Mouse (Mus musculus) MEL (cell line): ENCODE measurements around the gene Trim67. TPM values are rescaled to one million over a fixed set of nuclear protein-coding genes. Genes with fewer than 3 reads are reported as not detected.

Experiments
- DNase-seq: peaks from one replicate; pipeline ENCODE4 v3.0.0; 2011; ENCODE audit warnings: low read depth, low spot score
- H3K27ac ChIP-seq: 2 replicates; pipeline ENCODE4 v1.5.1; 2012; ENCODE audit warnings: low read depth, mild to moderate bottlenecking, control low read depth, low read length, moderate library complexity; ENCODE audit not compliant: control insufficient read depth
- H3K27me3 ChIP-seq, 2 experiments: fragments of 150-350 bp in 1 of 2; sonication (generic) in 1 of 2; 2 replicates each; pipeline ENCODE4 v1.6.1; 2012; ENCODE audit warnings: low read length in 2 of 2, mild to moderate bottlenecking in 2 of 2, improper control_type of control experiment in 1 of 2, moderate library complexity in 1 of 2; ENCODE audit not compliant: insufficient read depth in 2 of 2, control insufficient read depth in 1 of 2
- H3K36me3 ChIP-seq, 2 experiments: 2 replicates each; pipeline ENCODE4 v1.6.1; 2012 to 2014; ENCODE audit warnings: low read length in 2 of 2, improper control_type of control experiment in 1 of 2, inconsistent platforms in 1 of 2, mild to moderate bottlenecking in 1 of 2; ENCODE audit not compliant: insufficient read depth in 2 of 2, control insufficient read depth in 1 of 2
- H3K4me1 ChIP-seq, 2 experiments: fragments of 150-350 bp in 1 of 2; sonication (generic) in 1 of 2; 2 replicates each; pipeline ENCODE4 v1.6.1; 2012; ENCODE audit warnings: low read length in 2 of 2, improper control_type of control experiment in 1 of 2, mild to moderate bottlenecking in 1 of 2; ENCODE audit not compliant: insufficient read depth in 2 of 2, control insufficient read depth in 1 of 2
- H3K4me3 ChIP-seq, 2 experiments: fragments of 150-350 bp in 1 of 2; sonication (generic) in 1 of 2; 2 replicates each; pipeline ENCODE4 v1.5.1; 2012; ENCODE audit warnings: low read depth in 2 of 2, low read length in 2 of 2, mild to moderate bottlenecking in 2 of 2, moderate library complexity in 2 of 2, control low read depth in 1 of 2, improper control_type of control experiment in 1 of 2; ENCODE audit not compliant: control insufficient read depth in 1 of 2, insufficient read depth in 1 of 2
- H3K79me2 ChIP-seq: 2 replicates; pipeline ENCODE4 v1.6.1; 2012; ENCODE audit warnings: mild to moderate bottlenecking, low read length, moderate library complexity; ENCODE audit not compliant: control insufficient read depth, poor library complexity, insufficient read depth
- H3K9ac ChIP-seq: 2 replicates; pipeline ENCODE4 v1.6.1; 2012; ENCODE audit warnings: low read depth, mild to moderate bottlenecking, control low read depth, low read length, moderate library complexity; ENCODE audit not compliant: control insufficient read depth, poor library complexity, severe bottlenecking
- H3K9me3 ChIP-seq: fragments of 150-350 bp; sonication (generic); replicated peaks from 2 replicates; pipeline ENCODE4 v1.6.1; 2012; ENCODE audit warnings: mild to moderate bottlenecking, low read length, improper control_type of control experiment, moderate library complexity; ENCODE audit not compliant: insufficient read depth
- CHD1 ChIP-seq: IDR thresholded peaks from 2 replicates; pipeline ENCODE4 v1.6.1; 2012; ENCODE audit warnings: low read depth, mild to moderate bottlenecking, inconsistent platforms, low read length, improper control_type of control experiment
- CHD2 ChIP-seq: IDR thresholded peaks from 2 replicates; pipeline ENCODE4 v1.6.1; 2011; ENCODE audit warnings: low read length, improper control_type of control experiment
- CTCF ChIP-seq, 3 experiments: IDR thresholded peaks in 2 of 3; conservative IDR thresholded peaks in 1 of 3; 2 replicates each; pipeline ENCODE4 v1.5.1; 2011 to 2012; ENCODE audit warnings: low read length in 3 of 3, low read depth in 2 of 3, mild to moderate bottlenecking in 2 of 3, improper control_type of control experiment in 1 of 3, inconsistent platforms in 1 of 3, mixed read lengths in 1 of 3, moderate library complexity in 1 of 3; ENCODE audit not compliant: control insufficient read depth in 1 of 3, insufficient read depth in 1 of 3, poor library complexity in 1 of 3, severe bottlenecking in 1 of 3
- E2F4 ChIP-seq: IDR thresholded peaks from 2 replicates; pipeline ENCODE4 v1.6.1; 2011; ENCODE audit warnings: low read depth, low read length, improper control_type of control experiment, borderline replicate concordance
- ELF1 ChIP-seq: IDR thresholded peaks from 2 replicates; pipeline ENCODE4 v1.6.1; 2014; ENCODE audit warnings: low read depth, mild to moderate bottlenecking, inconsistent platforms, low read length, improper control_type of control experiment, moderate library complexity
- EP300 ChIP-seq, 2 experiments: IDR thresholded peaks; 2 replicates each; pipeline ENCODE4 v1.6.1; 2011; ENCODE audit warnings: improper control_type of control experiment in 2 of 2, low read length in 2 of 2, low read depth in 1 of 2, mild to moderate bottlenecking in 1 of 2
- GABPA ChIP-seq: IDR thresholded peaks from 2 replicates; pipeline ENCODE4 v1.6.1; 2012; ENCODE audit warnings: low read depth, mild to moderate bottlenecking, inconsistent platforms, low read length, improper control_type of control experiment, moderate library complexity
- GATA1 ChIP-seq: IDR thresholded peaks from 2 replicates; pipeline ENCODE4 v1.6.1; 2011; ENCODE audit warnings: low read depth, low read length, improper control_type of control experiment
- KAT2A ChIP-seq: conservative IDR thresholded peaks from 2 replicates; pipeline ENCODE4 v1.6.1; 2012; ENCODE audit warnings: low read depth, low read length, improper control_type of control experiment, inconsistent platforms
- MAFK ChIP-seq: IDR thresholded peaks from 2 replicates; pipeline ENCODE4 v1.6.1; 2011; ENCODE audit warnings: low read depth, mild to moderate bottlenecking, low read length, improper control_type of control experiment, borderline replicate concordance
- MAX ChIP-seq: IDR thresholded peaks from 2 replicates; pipeline ENCODE4 v1.6.1; 2011; ENCODE audit warnings: low read length, improper control_type of control experiment
- MAZ ChIP-seq: IDR thresholded peaks from 2 replicates; pipeline ENCODE4 v1.6.1; 2012; ENCODE audit warnings: low read depth, mild to moderate bottlenecking, inconsistent platforms, low read length, improper control_type of control experiment
- MYC ChIP-seq: IDR thresholded peaks from 2 replicates; pipeline ENCODE4 v1.6.1; 2011; ENCODE audit warnings: low read depth, mild to moderate bottlenecking, low read length, improper control_type of control experiment, moderate library complexity
- NRF1 ChIP-seq: IDR thresholded peaks from 2 replicates; pipeline ENCODE4 v1.6.1; 2014; ENCODE audit warnings: low read depth, mild to moderate bottlenecking, inconsistent platforms, low read length, improper control_type of control experiment, moderate library complexity; ENCODE audit not compliant: poor library complexity, insufficient read depth, severe bottlenecking
- POLR2A ChIP-seq, 2 experiments: IDR thresholded peaks; 2 replicates each; pipeline ENCODE4 v1.6.1; 2011 to 2012; ENCODE audit warnings: low read length in 2 of 2, mild to moderate bottlenecking in 2 of 2, control low read depth in 1 of 2, improper control_type of control experiment in 1 of 2, low read depth in 1 of 2, moderate library complexity in 1 of 2; ENCODE audit not compliant: control insufficient read depth in 1 of 2, insufficient read depth in 1 of 2, poor library complexity in 1 of 2
- POLR2AphosphoS5 ChIP-seq: IDR thresholded peaks from 2 replicates; pipeline ENCODE4 v1.6.1; 2012; ENCODE audit warnings: low read depth, borderline replicate concordance, mild to moderate bottlenecking, inconsistent platforms, low read length, moderate library complexity, mixed read lengths
- RAD21 ChIP-seq: IDR thresholded peaks from 2 replicates; pipeline ENCODE4 v1.6.1; 2011; ENCODE audit warnings: mild to moderate bottlenecking, low read depth, low read length, improper control_type of control experiment
- SIN3A ChIP-seq: IDR thresholded peaks from 2 replicates; pipeline ENCODE4 v1.6.1; 2012; ENCODE audit warnings: low read length, improper control_type of control experiment, inconsistent platforms
- SMC3 ChIP-seq: IDR thresholded peaks from 2 replicates; pipeline ENCODE4 v1.6.1; 2011; ENCODE audit warnings: low read depth, low read length, improper control_type of control experiment
- TAL1 ChIP-seq: IDR thresholded peaks from 2 replicates; pipeline ENCODE4 v1.6.1; 2012; ENCODE audit warnings: mild to moderate bottlenecking, inconsistent platforms, low read length, moderate library complexity, mixed read lengths
- TBP ChIP-seq: IDR thresholded peaks from 2 replicates; pipeline ENCODE4 v1.8.0; 2011; ENCODE audit warnings: low read depth, low read length, improper control_type of control experiment
- TCF12 ChIP-seq: IDR thresholded peaks from 2 replicates; pipeline ENCODE4 v1.6.1; 2014; ENCODE audit warnings: low read depth, mild to moderate bottlenecking, inconsistent platforms, low read length, improper control_type of control experiment, moderate library complexity
- UBTF ChIP-seq: IDR thresholded peaks from 2 replicates; pipeline ENCODE4 v1.6.1; 2012; ENCODE audit warnings: low read depth, mild to moderate bottlenecking, inconsistent platforms, low read length, improper control_type of control experiment, moderate library complexity, borderline replicate concordance; ENCODE audit not compliant: insufficient read depth
- USF2 ChIP-seq, 2 experiments: IDR thresholded peaks; 2 replicates each; pipeline ENCODE4 v1.6.1; 2011 to 2012; ENCODE audit warnings: improper control_type of control experiment in 2 of 2, low read length in 2 of 2, borderline replicate concordance in 1 of 2, inconsistent platforms in 1 of 2, low read depth in 1 of 2, mild to moderate bottlenecking in 1 of 2; ENCODE audit not compliant: insufficient read depth in 1 of 2
- ZKSCAN1 ChIP-seq: IDR thresholded peaks from 2 replicates; pipeline ENCODE4 v1.6.1; 2012; ENCODE audit warnings: low read depth, mild to moderate bottlenecking, inconsistent platforms, low read length, improper control_type of control experiment, moderate library complexity
- ZMIZ1 ChIP-seq: IDR thresholded peaks from 2 replicates; pipeline ENCODE4 v1.6.1; 2012; ENCODE audit warnings: low read depth, mild to moderate bottlenecking, inconsistent platforms, low read length, improper control_type of control experiment, moderate library complexity
- ZNF384 ChIP-seq: IDR thresholded peaks from 2 replicates; pipeline ENCODE4 v1.6.1; 2012; ENCODE audit warnings: low read depth, mild to moderate bottlenecking, inconsistent platforms, low read length, improper control_type of control experiment
- polyA plus RNA-seq, 2 experiments: library from polyadenylated mRNA; stranded (reverse) in 1 of 2; unstranded in 1 of 2; fragments of >175 nt in 1 of 2; fragments of >200 nt in 1 of 2; gene quantifications; 2 replicates each; pipeline versions ENCODE4 v1.2.1 to v1.2.4; 2012; ENCODE audit warnings: low replicate concordance in 2 of 2, low read depth in 1 of 2; ENCODE audit not compliant: insufficient read length in 2 of 2, insufficient read depth in 1 of 2, missing spikeins in 1 of 2
- total RNA-seq: library from RNA; depleted of rRNA; stranded (reverse); fragments of 300-350 nt; gene quantifications from 2 replicates; pipeline ENCODE4 v1.2.3, GENCODE M21; 2012

The Trim67 gene
- total and polyA plus RNA-seq, 3 experiments: 0.06 TPM; not detected in 2

DNA sequence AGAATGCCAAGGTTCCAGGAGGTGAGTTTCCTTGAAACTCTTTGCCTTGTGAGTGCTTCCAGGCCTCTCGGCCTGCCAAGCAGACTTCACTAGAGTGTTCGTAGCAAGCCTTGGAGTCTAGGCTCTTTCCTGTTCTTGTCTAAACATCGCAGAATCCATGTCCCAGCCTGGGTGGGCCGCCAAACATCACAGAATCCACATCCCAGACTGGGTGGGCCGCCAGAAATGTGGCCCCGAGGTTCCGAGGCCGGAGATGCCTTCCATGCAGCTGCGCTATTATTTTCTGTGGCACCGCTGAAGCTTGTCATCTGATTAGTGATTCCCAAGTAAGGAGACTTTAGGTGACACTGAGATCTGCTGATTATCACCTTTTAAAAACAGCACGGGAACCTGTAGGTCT, 7.7 kb downstream of the Trim67 start (continued):
- TF ChIP-seq KAT2A: no peak

DNA sequence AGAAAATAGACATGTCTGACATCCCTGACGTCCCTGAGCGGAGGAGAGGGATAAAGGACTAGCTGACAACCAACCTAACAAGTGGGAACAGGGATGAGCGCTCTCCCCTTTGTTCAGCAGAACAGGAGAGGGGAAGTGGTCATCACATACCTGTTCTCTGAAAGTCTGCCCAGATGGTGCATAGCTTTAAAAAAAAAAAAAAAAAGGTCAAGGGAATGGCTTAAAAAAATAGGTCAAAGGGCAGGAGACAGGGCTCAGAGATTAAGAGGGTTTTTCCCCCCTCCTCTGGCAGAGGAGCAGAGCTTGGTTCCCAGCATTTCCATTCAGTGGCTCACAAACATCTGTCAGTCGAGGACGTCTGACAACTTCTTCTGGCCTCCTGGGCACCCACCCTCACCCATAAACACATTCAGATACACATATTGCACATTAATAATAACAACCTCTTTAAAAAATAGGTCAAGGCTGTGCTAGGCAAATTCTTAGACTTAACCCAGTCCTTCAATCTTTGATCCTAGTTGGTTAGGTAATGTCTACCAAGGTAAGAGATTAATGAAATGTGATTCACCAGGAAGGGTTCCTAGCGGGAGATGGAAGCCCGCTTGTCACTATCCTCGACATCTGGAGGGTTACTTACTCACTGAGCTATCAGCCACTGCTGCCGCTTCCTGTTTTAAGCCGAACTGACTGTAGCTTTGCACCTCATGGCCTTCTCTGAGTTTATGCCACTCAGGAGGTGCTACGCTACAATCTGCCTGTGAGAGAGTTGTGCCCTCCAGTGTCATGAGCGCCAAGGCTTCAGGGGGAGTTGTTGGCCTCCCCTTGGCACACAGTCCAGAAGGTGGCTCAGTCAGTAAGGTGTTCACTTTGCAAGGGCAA, 11.2 kb downstream of the Trim67 start:
- no peaks in the 10 kb centered on the region for H3K36me3 ChIP-seq
- TF ChIP-seq SMC3 (no peak), EP300 (IDR thresholded peaks at IDR 0.05; ENCODE audit: low read depth in 1 of 2, low read length in 2 of 2) (peak; percentile 47 to 63), GABPA (no peak), TAL1 (peak; percentile 53; the same call in 1 of the 2 replicates), ZMIZ1 (no peak), ZNF384 (no peak), POLR2A (IDR thresholded peaks at IDR 0.05; ENCODE audit: control insufficient read depth in 1 of 2, insufficient read depth in 1 of 2, low read depth in 1 of 2, low read length in 2 of 2, poor library complexity in 1 of 2) (no peak), MYC (0 out of 2 replicates have a peak, but pooled peaks have one; percentile 52), CHD2 (no peak), NRF1 (no peak), TBP (0 out of 2 replicates have a peak, but pooled peaks have one; percentile 37), MAX (no peak), CHD1 (no peak), KAT2A (no peak), GATA1 (peak; percentile 48; the same call in 1 of the 2 replicates), ZKSCAN1 (no peak), RAD21 (no peak), USF2 (IDR thresholded peaks at IDR 0.05; ENCODE audit: borderline replicate concordance in 1 of 2, insufficient read depth in 1 of 2, low read depth in 1 of 2, low read length in 2 of 2) (no peak), TCF12 (0 out of 2 replicates have a peak, but pooled peaks have one; percentile 13), ELF1 (0 out of 2 replicates have a peak, but pooled peaks have one; percentile 26), UBTF (no peak), MAZ (no peak), SIN3A (no peak), CTCF (IDR thresholded peaks at IDR 0.05 in 2 of 3, conservative IDR thresholded peaks at IDR 0.05 in 1 of 3; ENCODE audit: control insufficient read depth in 1 of 3, insufficient read depth in 1 of 3, low read depth in 2 of 3, low read length in 3 of 3, poor library complexity in 1 of 3, severe bottlenecking in 1 of 3) (no peak), MAFK (no peak), E2F4 (no peak), POLR2AphosphoS5 (no peak)
- H3K79me2 ChIP-seq: no peaks in the 10 kb centered on the region
- peak; percentile 74 for DNase-seq
- no peak overlapping the region for H3K27ac ChIP-seq
- H3K4me3 ChIP-seq: no peak overlapping the region
- peaks cover 0 to 3% of the 10 kb centered on the region in 2 experiments; a peak in 3 of 4 replicates for H3K4me1 ChIP-seq
- H3K9ac ChIP-seq: peak overlapping the region; percentile 21; the same call in 1 of the 2 replicates
- no peaks in the 10 kb centered on the region for H3K27me3 ChIP-seq
- no peaks in the 10 kb centered on the region for H3K9me3 ChIP-seq
